Mouse (Mus musculus) ES-E14 (cell line): ENCODE measurements around the gene Racgap1. TPM values are rescaled to one million over a fixed set of nuclear protein-coding genes. Genes with fewer than 3 reads are reported as not detected.
A peak's percentile ranks its signal among the peaks of the same experiment; 100 is the strongest.

ENCODE experiments used
- DNase-seq: peaks from one replicate; pipeline ENCODE4 v3.0.0-alpha.2; 2013; ENCODE audit warnings: low read depth, low spot score
- H3K27ac ChIP-seq: 2 replicates; pipeline ENCODE4 v1.5.1; 2012; ENCODE audit warnings: low read depth, mild to moderate bottlenecking, low read length, moderate library complexity, mixed read lengths; ENCODE audit not compliant: poor library complexity, insufficient read depth, severe bottlenecking
- H3K36me3 ChIP-seq: 2 replicates; pipeline ENCODE4 v1.6.1; 2012; ENCODE audit warnings: mild to moderate bottlenecking, low read length, moderate library complexity, mixed read lengths; ENCODE audit not compliant: control insufficient read depth, poor library complexity, insufficient read depth, severe bottlenecking
- H3K4me1 ChIP-seq, 2 experiments: fragments of 150-350 bp in 1 of 2; sonication (generic) in 1 of 2; 2 replicates each; pipeline ENCODE4 v1.6.1; 2012; ENCODE audit warnings: low read length in 2 of 2, mild to moderate bottlenecking in 1 of 2, mixed read lengths in 1 of 2; ENCODE audit not compliant: control insufficient read depth in 2 of 2, insufficient read depth in 2 of 2, poor library complexity in 1 of 2
- H3K4me3 ChIP-seq, 2 experiments: fragments of 150-350 bp in 1 of 2; sonication (generic) in 1 of 2; 2 replicates each; pipeline ENCODE4 v1.5.1; 2012; ENCODE audit warnings: low read length in 2 of 2, low read depth in 1 of 2, mild to moderate bottlenecking in 1 of 2, mixed read lengths in 1 of 2; ENCODE audit not compliant: insufficient read depth in 1 of 2, poor library complexity in 1 of 2, severe bottlenecking in 1 of 2
- H3K9ac ChIP-seq: 2 replicates; pipeline ENCODE4 v1.6.1; 2012; ENCODE audit warnings: low read depth, mild to moderate bottlenecking, low read length, mixed read lengths; ENCODE audit not compliant: poor library complexity, insufficient read depth, severe bottlenecking
- H3K9me3 ChIP-seq: fragments of 150-350 bp; sonication (generic); 2 replicates; pipeline ENCODE4 v1.6.1; 2012; ENCODE audit warnings: low read depth, mild to moderate bottlenecking, low read length; ENCODE audit not compliant: control insufficient read depth, insufficient read depth
- CHD2 ChIP-seq: IDR thresholded peaks from 2 replicates; pipeline ENCODE4 v1.6.1; 2014; ENCODE audit warnings: mild to moderate bottlenecking, low read depth, low read length, inconsistent platforms
- HCFC1 ChIP-seq: IDR thresholded peaks from 2 replicates; pipeline ENCODE4 v1.6.1; 2012; ENCODE audit warnings: low read length, inconsistent platforms, borderline replicate concordance; ENCODE audit not compliant: insufficient read depth
- MAFK ChIP-seq: IDR thresholded peaks from 2 replicates; pipeline ENCODE4 v1.6.1; 2014; ENCODE audit warnings: mild to moderate bottlenecking, low read depth, low read length, inconsistent platforms; ENCODE audit not compliant: insufficient read depth
- ZC3H11A ChIP-seq: IDR thresholded peaks from 2 replicates; pipeline ENCODE4 v1.6.1; 2012; ENCODE audit warnings: low read depth, mild to moderate bottlenecking, inconsistent platforms, low read length, borderline replicate concordance
- ZNF384 ChIP-seq: IDR thresholded peaks from 2 replicates; pipeline ENCODE4 v1.6.1; 2012; ENCODE audit warnings: low read depth, low read length, inconsistent platforms
- in situ Hi-C, 2 experiments: fragments of 600-800 bp; cut with MboI; formaldehyde crosslinking; loops; one replicate each; pipeline ENCODE4 v1.15.1; 2025; ENCODE audit warnings: low sequenced_read_pairs in 2 of 2, inconsistent platforms in 1 of 2; ENCODE audit not compliant: unreplicated experiment in 2 of 2
- total RNA-seq: library from RNA; depleted of rRNA; stranded (reverse); fragments of 300-350 nt; gene quantifications from 2 replicates; pipeline ENCODE4 v1.2.3, GENCODE M21; 2012

The Racgap1 gene
- total RNA-seq, 1 experiment: 127 TPM

GRCm38 (mm10) chr15:99671783-99672182, 20.3 kb upstream of the Racgap1 start:
- Histone ChIP-seq H3K27ac (no peak overlapping the region), H3K4me1 (peaks cover 0 to 14% of the 10 kb centered on the region in 2 experiments; a peak in 2 of 4 replicates), H3K4me3 (no peak overlapping the region), H3K9ac (no peak overlapping the region), H3K9me3 (no peaks in the 10 kb centered on the region), H3K36me3 (no peaks in the 10 kb centered on the region)
- no peak for DNase-seq
- in situ Hi-C loops: no loop called here
- TF ChIP-seq CHD2: no peak
- no peak for TF ChIP-seq MAFK
- no peak for TF ChIP-seq ZNF384
- TF ChIP-seq HCFC1: no peak
- TF ChIP-seq ZC3H11A: no peak

- in situ Hi-C loops: no loop called here
- Histone ChIP-seq H3K27ac (no peak overlapping the region), H3K36me3 (no peaks in the 10 kb centered on the region), H3K9me3 (no peaks in the 10 kb centered on the region), H3K4me1 (peaks cover 0 to 12% of the 10 kb centered on the region in 2 experiments; a peak in 1 of 4 replicates), H3K4me3 (peak overlapping the region; percentile 66 to 72), H3K9ac (peak overlapping the region; percentile 54)
- DNase-seq: no peak
- TF ChIP-seq CHD2 (no peak), ZNF384 (no peak), MAFK (no peak), ZC3H11A (no peak), HCFC1 (no peak)
Observed at GRCm38 (mm10) chr15:99670964-99671670, 19.7 kb upstream of the Racgap1 start.

GRCm38 (mm10) chr15:99670154-99670821, 18.8 kb upstream of the Racgap1 start, which contains the start of gene Asic1:
Gene Asic1, plus strand, starts transcription at chr15:99670368.
- in situ Hi-C loops: no loop called here
- H3K4me1 ChIP-seq: peaks cover 1 to 14% of the 10 kb centered on the region in 2 experiments; a peak in 2 of 4 replicates

GRCm38 (mm10) chr15:99669392-99669791, 17.9 kb upstream of the Racgap1 start:
- no peak for DNase-seq
- in situ Hi-C loops: no loop called here
- TF ChIP-seq CHD2: no peak
- no peak for TF ChIP-seq ZNF384
- TF ChIP-seq HCFC1: no peak
- TF ChIP-seq ZC3H11A: no peak
- TF ChIP-seq MAFK: no peak
- Histone ChIP-seq H3K4me1 (peaks cover 2 to 18% of the 10 kb centered on the region in 2 experiments; a peak in 2 of 4 replicates), H3K36me3 (no peaks in the 10 kb centered on the region), H3K4me3 (no peak overlapping the region), H3K9ac (no peak overlapping the region), H3K9me3 (no peaks in the 10 kb centered on the region), H3K27ac (no peak overlapping the region)

More at GRCm38 (mm10) chr15:99670154-99670821, 18.8 kb upstream of the Racgap1 start, which contains the start of gene Asic1:
- H3K4me3 ChIP-seq: peak within 1 kb of the TSS; percentile 66 to 72
- H3K36me3 ChIP-seq: no peaks in the 10 kb centered on the region
- H3K27ac ChIP-seq: no peak within 1 kb of the TSS
- no peaks in the 10 kb centered on the region for H3K9me3 ChIP-seq
- H3K9ac ChIP-seq: peak within 1 kb of the TSS; percentile 54
- DNase-seq: no peak
- no peak for TF ChIP-seq ZNF384
- no peak for TF ChIP-seq HCFC1
- TF ChIP-seq MAFK: no peak
- TF ChIP-seq ZC3H11A: no peak
- no peak for TF ChIP-seq CHD2
